Mouse (Mus musculus): ENCODE data around the gene Enpp4.

Gene Enpp4

GRCm38 (mm10) chr17:44100486-44100885 lies 5.1 kb downstream of the Enpp4 start:
- DNase-seq (ENCODE audit: inconsistent age in 2 of 2, low spot score in 1 of 2), result no peak

- no peak for DNase-seq (ENCODE audit: inconsistent age in 2 of 2, low spot score in 1 of 2)
Measured at GRCm38 (mm10) chr17:44091512-44091911, 14.1 kb downstream of the Enpp4 start.

- DNase-seq (ENCODE audit: inconsistent age in 2 of 2, low spot score in 1 of 2), result no peak
Measured at GRCm38 (mm10) chr17:44090916-44091315, 14.7 kb downstream of the Enpp4 start.

GRCm38 (mm10) chr17:44088226-44088625 lies 17.4 kb downstream of the Enpp4 start:
- DNase-seq (ENCODE audit: inconsistent age in 2 of 2, low spot score in 1 of 2), result no peak

GRCm38 (mm10) chr17:44083156-44083555 lies 22.5 kb downstream of the Enpp4 start:
- DNase-seq (ENCODE audit: inconsistent age in 2 of 2, low spot score in 1 of 2), result no peak

- DNase-seq (ENCODE audit: inconsistent age in 2 of 2, low spot score in 1 of 2), result peak; percentile 90 to 94
Measured at GRCm38 (mm10) chr17:44078631-44079350, 26.8 kb downstream of the Enpp4 start, which contains the start of gene Enpp5. TSS of gene Enpp5 (plus strand) at chr17:44078813.

GRCm38 (mm10) chr17:44077843-44078160 lies 27.8 kb downstream of the Enpp4 start:
- DNase-seq (ENCODE audit: inconsistent age in 2 of 2, low spot score in 1 of 2), result peak in 1 of 2 experiments; percentile 48

- peak in 1 of 2 experiments; percentile 28 for DNase-seq (ENCODE audit: inconsistent age in 2 of 2, low spot score in 1 of 2)
Measured at GRCm38 (mm10) chr17:44077146-44077842, 28.3 kb downstream of the Enpp4 start.

GRCm38 (mm10) chr17:44076051-44076680 lies 29.4 kb downstream of the Enpp4 start:
- peak; percentile 19 to 81 for DNase-seq (ENCODE audit: inconsistent age in 2 of 2, low spot score in 1 of 2)

GRCm38 (mm10) chr17:44075601-44076000 lies 30.0 kb downstream of the Enpp4 start:
- peak in 1 of 2 experiments; percentile 18 for DNase-seq (ENCODE audit: inconsistent age in 2 of 2, low spot score in 1 of 2)

GRCm38 (mm10) chr17:44071680-44072079 lies 33.9 kb downstream of the Enpp4 start:
- no peak for DNase-seq (ENCODE audit: inconsistent age in 2 of 2, low spot score in 1 of 2)

GRCm38 (mm10) chr17:44068876-44069275 lies 36.7 kb downstream of the Enpp4 start:
- no peak for DNase-seq (ENCODE audit: inconsistent age in 2 of 2, low spot score in 1 of 2)

GRCm38 (mm10) chr17:44061289-44061890 lies 44.2 kb downstream of the Enpp4 start:
- no peak for DNase-seq (ENCODE audit: inconsistent age in 2 of 2, low spot score in 1 of 2)

GRCm38 (mm10) chr17:44060781-44061180 lies 44.8 kb downstream of the Enpp4 start:
- no peak for DNase-seq (ENCODE audit: inconsistent age in 2 of 2, low spot score in 1 of 2)

GRCm38 (mm10) chr17:44058145-44058544 lies 47.5 kb downstream of the Enpp4 start:
- no peak for DNase-seq (ENCODE audit: inconsistent age in 2 of 2, low spot score in 1 of 2)

GRCm38 (mm10) chr17:44057123-44057522 lies 48.5 kb downstream of the Enpp4 start:
- DNase-seq (ENCODE audit: inconsistent age in 2 of 2, low spot score in 1 of 2), result no peak

- peak in 1 of 2 experiments; percentile 57 for DNase-seq (ENCODE audit: inconsistent age in 2 of 2, low spot score in 1 of 2)
Measured at GRCm38 (mm10) chr17:44053427-44053826, 52.2 kb downstream of the Enpp4 start.
